Mouse (Mus musculus): ENCODE results near the gene Mmp9. TPM values are rescaled to one million over a fixed set of nuclear protein-coding genes. Genes with fewer than 3 reads are reported as not detected.

Mmp9 gene
- total RNA-seq, 1 experiment from 2014 or later = 15.3 TPM

GRCm38 (mm10) chr2:164996848-164997720 lies 56.5 kb downstream of the Mmp9 start:
- no peak for ATAC-seq (replicated peaks in 1 of 2; ENCODE audit: insufficient read depth in 1 of 2, low FRiP score in 2 of 2, low TSS enrichment in 1 of 2, low read depth in 1 of 2, poor library complexity in 2 of 2, severe bottlenecking in 2 of 2)

- 0 out of 4 replicates have a peak, but pooled peaks of 1 of the 2 experiments have one; percentile 2 for ATAC-seq (replicated peaks in 1 of 2; ENCODE audit: insufficient read depth in 1 of 2, low FRiP score in 2 of 2, low TSS enrichment in 1 of 2, low read depth in 1 of 2, poor library complexity in 2 of 2, severe bottlenecking in 2 of 2)
These were observed 57.3 kb downstream of the Mmp9 start for GRCm38 (mm10) chr2:164997721-164998428.

- no peak for ATAC-seq (replicated peaks in 1 of 2; ENCODE audit: insufficient read depth in 1 of 2, low FRiP score in 2 of 2, low TSS enrichment in 1 of 2, low read depth in 1 of 2, poor library complexity in 2 of 2, severe bottlenecking in 2 of 2)
These were observed 61.4 kb downstream of the Mmp9 start for GRCm38 (mm10) chr2:165001958-165002357.

GRCm38 (mm10) chr2:165003108-165003507 lies 62.5 kb downstream of the Mmp9 start:
- ATAC-seq (replicated peaks in 1 of 2; ENCODE audit: insufficient read depth in 1 of 2, low FRiP score in 2 of 2, low TSS enrichment in 1 of 2, low read depth in 1 of 2, poor library complexity in 2 of 2, severe bottlenecking in 2 of 2) = no peak

- no peak for ATAC-seq (replicated peaks in 1 of 2; ENCODE audit: insufficient read depth in 1 of 2, low FRiP score in 2 of 2, low TSS enrichment in 1 of 2, low read depth in 1 of 2, poor library complexity in 2 of 2, severe bottlenecking in 2 of 2)
These were observed 63.7 kb downstream of the Mmp9 start for GRCm38 (mm10) chr2:165004237-165004636.

Other genes with a start within 250 kb of the Mmp9 start
- gene Spint4, start 242.3 kb upstream of the Mmp9 start, total RNA-seq (2017) = not detected in 2 replicates
- gene Spint5, start 225.5 kb upstream of the Mmp9 start, total RNA-seq (2017) = not detected in 2 replicates
- 1.6 and 1.9 TPM in 2 replicates for gene Wfdc3, start 194.8 kb upstream of the Mmp9 start, total RNA-seq (2017)
- gene Dnttip1, start 194.8 kb upstream of the Mmp9 start, total RNA-seq (2017) = 22.9 and 31.3 TPM in 2 replicates
- 60.3 and 131 TPM in 2 replicates for gene Ube2c, start 170.9 kb upstream of the Mmp9 start, total RNA-seq (2017)
- gene Tnnc2, start 160.8 kb upstream of the Mmp9 start, total RNA-seq (2017) = 1.6 TPM in 1 of 2 replicates, not detected in the other
- 2.0 and 2.2 TPM in 2 replicates for gene Snx21, start 155.0 kb upstream of the Mmp9 start, total RNA-seq (2017)
- gene Acot8, start 135.9 kb upstream of the Mmp9 start, total RNA-seq (2017) = 7.5 and 28.1 TPM in 2 replicates
- gene Zswim3, start 135.7 kb upstream of the Mmp9 start, total RNA-seq (2017) = 2.5 and 4.1 TPM in 2 replicates
- gene Zswim1, start 118.1 kb upstream of the Mmp9 start, total RNA-seq (2017) = 1.9 and 2.4 TPM in 2 replicates
- not detected in 2 replicates for gene Spata25, start 112.2 kb upstream of the Mmp9 start, total RNA-seq (2017)
- 53.0 and 74.2 TPM in 2 replicates for gene Ctsa, start 107.9 kb upstream of the Mmp9 start, total RNA-seq (2017)
- gene Neurl2, start 107.3 kb upstream of the Mmp9 start, total RNA-seq (2017) = 2.1 TPM in 1 of 2 replicates, not detected in the other
- gene Pltp, start 83.1 kb upstream of the Mmp9 start, total RNA-seq (2017) = 0.55 and 0.56 TPM in 2 replicates
- 19.7 and 23.4 TPM in 2 replicates for gene Pcif1, start 61.5 kb upstream of the Mmp9 start, total RNA-seq (2017)
- gene Zfp335, start 29.0 kb upstream of the Mmp9 start, total RNA-seq (2017) = 6.6 and 10.5 TPM in 2 replicates
- 0.45 and 0.63 TPM in 2 replicates for gene Slc12a5, start 20.0 kb downstream of the Mmp9 start, total RNA-seq (2017)
- gene Ncoa5, start 94.1 kb downstream of the Mmp9 start, total RNA-seq (2017) = 42.7 and 58.0 TPM in 2 replicates
- gene Cd40, start 114.8 kb downstream of the Mmp9 start, total RNA-seq (2017) = 0.94 and 3.4 TPM in 2 replicates
- not detected in 2 replicates for gene 1700025C18Rik, start 150.0 kb downstream of the Mmp9 start, total RNA-seq (2017)

All from hematopoietic stem cell, adult 5-6 weeks (primary cell).